Mouse (Mus musculus) ES-Bruce4 (cell line): ENCODE results near the gene Pcgf6.

Source experiments
- CTCF ChIP-seq: IDR thresholded peaks from one replicate; pipeline ENCODE4 v1.8.1; 2011; ENCODE audit warnings: low read depth, low read length
- EP300 ChIP-seq: IDR thresholded peaks from 2 replicates; pipeline ENCODE4 v1.6.1; 2011; ENCODE audit warnings: low read depth, low read length; ENCODE audit not compliant: insufficient read depth

DNA sequence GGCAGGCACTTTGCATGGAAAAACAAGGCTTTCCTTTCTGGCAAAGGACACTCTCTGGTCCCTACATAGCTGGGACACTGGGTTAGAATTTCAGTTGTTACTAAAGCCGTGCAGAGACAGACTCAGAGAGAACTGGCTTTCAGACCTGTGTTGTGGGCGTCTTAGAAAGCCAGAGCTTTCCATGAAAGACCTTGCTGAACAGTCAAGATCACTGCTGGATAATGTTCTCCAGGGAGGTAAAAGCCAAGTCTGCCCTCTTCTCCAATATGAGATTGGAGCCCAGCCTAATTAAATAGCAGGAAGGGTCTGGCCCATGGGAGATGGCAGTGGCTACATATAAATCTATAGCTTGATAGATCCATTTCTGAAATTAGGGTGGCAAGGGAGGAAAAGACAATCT lies 32.4 kb downstream of the Pcgf6 start:
- TF ChIP-seq EP300 (no peak), CTCF (no peak)
